Mouse (Mus musculus) regulatory T cell (primary cell): ENCODE measurements around the gene Foxe3.
"Not testable (repeated sequence)": the region's sequence is repeated elsewhere in the genome, so short reads cannot be mapped to it uniquely, and the experiment has no call there.

Experiments
- in situ Hi-C: fragments of 300-600 bp; cut with MboI, MseI; formaldehyde crosslinking; loops from one replicate; pipeline ENCODE4 v1.15.1; 2025; ENCODE audit warnings: high pct_unique_total_duplicates

Foxe3 gene

GRCm38 (mm10) chr4:114925917-114926312 lies at the start of gene Foxe3:
Gene Foxe3, minus strand, starts transcription at chr4:114926013.
- in situ Hi-C loops = no loop called here

GRCm38 (mm10) chr4:114973229-114973740 lies 47.5 kb upstream of the Foxe3 start:
- in situ Hi-C loops = no loop called here

GRCm38 (mm10) chr4:114970736-114971135 lies 44.9 kb upstream of the Foxe3 start:
- in situ Hi-C loops = no loop called here

- in situ Hi-C loops = not testable (repeated sequence)
These were observed 35.1 kb upstream of the Foxe3 start for GRCm38 (mm10) chr4:114960881-114961280.

GRCm38 (mm10) chr4:114959533-114959932 lies 33.7 kb upstream of the Foxe3 start:
- in situ Hi-C loops = no loop called here

- in situ Hi-C loops = no loop called here
These were observed 33.0 kb upstream of the Foxe3 start for GRCm38 (mm10) chr4:114958786-114959185.

- in situ Hi-C loops = no loop called here
These were observed 32.4 kb upstream of the Foxe3 start for GRCm38 (mm10) chr4:114958231-114958630.

- in situ Hi-C loops = no loop called here
These were observed 31.6 kb upstream of the Foxe3 start for GRCm38 (mm10) chr4:114957403-114957802.

GRCm38 (mm10) chr4:114953172-114953571 lies 27.4 kb upstream of the Foxe3 start:
- in situ Hi-C loops = no loop called here

- in situ Hi-C loops = loop anchor here (5.0 kb wide), 1 partner anchor 271 kb away; no protein-coding TSS in a partner anchor
These were observed 22.2 kb upstream of the Foxe3 start for GRCm38 (mm10) chr4:114947852-114948481.

- in situ Hi-C loops = loop anchor here (5.0 kb wide), 1 partner anchor 270 kb away; no protein-coding TSS in a partner anchor
These were observed 21.6 kb upstream of the Foxe3 start for GRCm38 (mm10) chr4:114947395-114947794.

- in situ Hi-C loops = loop anchor here (5.0 kb wide), 1 partner anchor 269 kb away; no protein-coding TSS in a partner anchor
These were observed 20.6 kb upstream of the Foxe3 start for GRCm38 (mm10) chr4:114946416-114946815.

- in situ Hi-C loops = loop anchor here (5.0 kb wide), 1 partner anchor 268 kb away; no protein-coding TSS in a partner anchor
These were observed 19.2 kb upstream of the Foxe3 start for GRCm38 (mm10) chr4:114945021-114945420.

GRCm38 (mm10) chr4:114942583-114942982 lies 16.8 kb upstream of the Foxe3 start:
- in situ Hi-C loops = no loop called here

- in situ Hi-C loops = no loop called here
These were observed 16.3 kb upstream of the Foxe3 start for GRCm38 (mm10) chr4:114942112-114942511.

GRCm38 (mm10) chr4:114941311-114941710 lies 15.5 kb upstream of the Foxe3 start:
- in situ Hi-C loops = no loop called here

GRCm38 (mm10) chr4:114938248-114938647 lies 12.4 kb upstream of the Foxe3 start:
- in situ Hi-C loops = no loop called here

- in situ Hi-C loops = no loop called here
These were observed 11.7 kb upstream of the Foxe3 start for GRCm38 (mm10) chr4:114937459-114938047.

GRCm38 (mm10) chr4:114934188-114934587 lies 8.4 kb upstream of the Foxe3 start:
- in situ Hi-C loops = no loop called here

- in situ Hi-C loops = no loop called here
These were observed 6.9 kb upstream of the Foxe3 start for GRCm38 (mm10) chr4:114932747-114933146.

- in situ Hi-C loops = no loop called here
These were observed 3.3 kb upstream of the Foxe3 start for GRCm38 (mm10) chr4:114929155-114929554.

GRCm38 (mm10) chr4:114924971-114925916 lies 569 bp downstream of the Foxe3 start:
- in situ Hi-C loops = no loop called here
